Mouse (Mus musculus) heart, postnatal 0 days (tissue): ENCODE measurements at regions not wholly inside any gene's neighbourhood (a gene's known extent, or its start where the extent isn't known, plus 50 kb on each side); places are given as distances from the start of the nearest gene placed in this dataset.

ENCODE experiments used
- CTCF ChIP-seq: IDR thresholded peaks from 2 replicates; pipeline ENCODE4 v1.5.1; 2016; ENCODE audit warnings: antibody characterized with exemption, control low read depth, low read depth
- EP300 ChIP-seq: IDR thresholded peaks from 2 replicates; pipeline ENCODE4 v1.6.1; 2016; ENCODE audit warnings: antibody characterized with exemption, low read depth

- no peak for TF ChIP-seq CTCF
- no peak for TF ChIP-seq EP300
These were observed 1140.9 kb downstream of the Hace1 start for GRCm38 (mm10) chr10:46718349-46719087.
